Mouse (Mus musculus) kidney, embryonic 16.5 days (tissue): ENCODE results near the gene Cdk12. TPM values are rescaled to one million over a fixed set of nuclear protein-coding genes. Genes with fewer than 3 reads are reported as not detected.

ENCODE experiments used
- ATAC-seq: fragments of 200-750 bp; cut with Nextera tagmentation; 2 replicates; pipeline ENCODE4 v1.8.0; 2017; ENCODE audit warnings: moderate TSS enrichment; ENCODE audit not compliant: low FRiP score, low TSS enrichment
- H3K27ac ChIP-seq: fragments of 300-500 bp; sonication (generic); 2 replicates; pipeline ENCODE4 v1.5.1; 2014; ENCODE audit warnings: low read length
- H3K27me3 ChIP-seq: fragments of 300-500 bp; sonication (generic); 2 replicates; pipeline ENCODE4 v1.6.1; 2014; ENCODE audit warnings: low read length, control low read depth, mixed read lengths; ENCODE audit not compliant: insufficient read depth
- H3K36me3 ChIP-seq: fragments of 300-500 bp; sonication (generic); 2 replicates; pipeline ENCODE4 v1.6.1; 2014; ENCODE audit warnings: low read length, control low read depth, mixed read lengths; ENCODE audit not compliant: insufficient read depth
- H3K4me1 ChIP-seq: fragments of 300-500 bp; sonication (generic); 2 replicates; pipeline ENCODE4 v1.6.1; 2014; ENCODE audit warnings: low read length, control low read depth, mixed read lengths; ENCODE audit not compliant: insufficient read depth
- H3K4me2 ChIP-seq: fragments of 300-500 bp; sonication (generic); replicated peaks from 2 replicates; pipeline ENCODE4 v1.6.1; 2014; ENCODE audit warnings: low read depth, low read length
- H3K4me3 ChIP-seq: fragments of 300-500 bp; sonication (generic); 2 replicates; pipeline ENCODE4 v1.5.1; 2014; ENCODE audit warnings: mild to moderate bottlenecking, low read length
- H3K9ac ChIP-seq: fragments of 300-500 bp; sonication (generic); replicated peaks from 2 replicates; pipeline ENCODE4 v1.6.1; 2014; ENCODE audit warnings: low read length
- H3K9me3 ChIP-seq: fragments of 300-500 bp; sonication (generic); 2 replicates; pipeline ENCODE4 v1.6.1; 2016; ENCODE audit warnings: low read length, control low read depth
- WGBS: fragments of 180-500 bp; shearing (Covaris S2); extraction: QIAGEN DNeasy Blood & Tissue Kit; methylation state at CpG from one replicate; pipeline ENCODE4 v1.1.7; 2014; 5-methylcytosine and 5-hydroxymethylcytosine counted together
- polyA plus RNA-seq: library from polyadenylated mRNA; unstranded; fragments of >200 nt; fragmentation: Nextera tagmentation; extraction: Ambion mirVana; gene quantifications from 2 replicates; pipeline ENCODE4 v1.2.1, GENCODE M21; 2015

The Cdk12 gene
- polyA plus RNA-seq, 1 experiment from 2014 or later: 9.2 TPM

- peaks cover 36% of the 10 kb centered on the region for H3K4me1 ChIP-seq
- H3K27me3 ChIP-seq: peaks cover 7% of the 10 kb centered on the region
- no peaks in the 10 kb centered on the region for H3K36me3 ChIP-seq
- H3K4me2 ChIP-seq: no peak overlapping the region
- no peak overlapping the region for H3K4me3 ChIP-seq
- 0 out of 2 replicates have a peak overlapping the region, but pooled peaks have one; percentile 16 for H3K9ac ChIP-seq
- H3K9me3 ChIP-seq: no peaks in the 10 kb centered on the region
- H3K27ac ChIP-seq: no peak overlapping the region
- 11% methylated on average over 5 of the region's 5 CpGs for WGBS
- no peak for ATAC-seq
These were observed 93.4 kb downstream of the Cdk12 start for GRCm38 (mm10) chr11:98296277-98296676.

GRCm38 (mm10) chr11:98296916-98297315 is 94.1 kb downstream of the Cdk12 start:
- Histone ChIP-seq H3K9me3 (no peaks in the 10 kb centered on the region), H3K27me3 (peaks cover 7% of the 10 kb centered on the region), H3K9ac (no peak overlapping the region), H3K4me1 (peaks cover 36% of the 10 kb centered on the region), H3K36me3 (no peaks in the 10 kb centered on the region), H3K27ac (no peak overlapping the region), H3K4me3 (no peak overlapping the region), H3K4me2 (no peak overlapping the region)
- ATAC-seq: no peak
- WGBS: 60% methylated on average over 2 of the region's 2 CpGs

- no peak for ATAC-seq
- no peaks in the 10 kb centered on the region for H3K9me3 ChIP-seq
- peaks cover 7% of the 10 kb centered on the region for H3K27me3 ChIP-seq
- peaks cover 36% of the 10 kb centered on the region for H3K4me1 ChIP-seq
- H3K27ac ChIP-seq: no peak overlapping the region
- no peaks in the 10 kb centered on the region for H3K36me3 ChIP-seq
- H3K4me2 ChIP-seq: no peak overlapping the region
- WGBS: 21% methylated on average over 7 of the region's 7 CpGs
- H3K9ac ChIP-seq: 0 out of 2 replicates have a peak overlapping the region, but pooled peaks have one; percentile 22
- no peak overlapping the region for H3K4me3 ChIP-seq
These were observed 94.9 kb downstream of the Cdk12 start for GRCm38 (mm10) chr11:98297778-98298177.

GRCm38 (mm10) chr11:98298484-98299205 is 95.8 kb downstream of the Cdk12 start:
- Histone ChIP-seq H3K27me3 (peaks cover 7% of the 10 kb centered on the region), H3K27ac (no peak overlapping the region), H3K4me1 (peaks cover 36% of the 10 kb centered on the region), H3K4me3 (no peak overlapping the region), H3K4me2 (no peak overlapping the region), H3K36me3 (no peaks in the 10 kb centered on the region), H3K9ac (0 out of 2 replicates have a peak overlapping the region, but pooled peaks have one; percentile 35), H3K9me3 (no peaks in the 10 kb centered on the region)
- no peak for ATAC-seq
- 9% methylated on average over 10 of the region's 10 CpGs for WGBS

GRCm38 (mm10) chr11:98313790-98314323 is 111.0 kb downstream of the Cdk12 start:
- Histone ChIP-seq H3K4me1 (no peaks in the 10 kb centered on the region), H3K4me2 (no peak overlapping the region), H3K27ac (no peak overlapping the region), H3K9me3 (no peaks in the 10 kb centered on the region), H3K27me3 (peaks cover 76% of the 10 kb centered on the region), H3K36me3 (no peaks in the 10 kb centered on the region), H3K9ac (no peak overlapping the region), H3K4me3 (no peak overlapping the region)
- no peak for ATAC-seq
- WGBS: 1% methylated on average over 26 of the region's 26 CpGs

- Histone ChIP-seq H3K9me3 (no peaks in the 10 kb centered on the region), H3K4me3 (no peak overlapping the region)
These were observed 114.6 kb downstream of the Cdk12 start for GRCm38 (mm10) chr11:98317479-98317878.

GRCm38 (mm10) chr11:98318421-98319116 is 115.7 kb downstream of the Cdk12 start:
- Histone ChIP-seq H3K4me1 (no peaks in the 10 kb centered on the region), H3K36me3 (no peaks in the 10 kb centered on the region), H3K27ac (no peak overlapping the region), H3K4me2 (no peak overlapping the region), H3K9me3 (no peaks in the 10 kb centered on the region), H3K9ac (no peak overlapping the region), H3K4me3 (no peak overlapping the region), H3K27me3 (peaks cover 98% of the 10 kb centered on the region)
- no peak for ATAC-seq
- WGBS: 2% methylated on average over 14 of the region's 14 CpGs

More at GRCm38 (mm10) chr11:98317479-98317878, 114.6 kb downstream of the Cdk12 start:
- Histone ChIP-seq H3K4me2 (no peak overlapping the region), H3K4me1 (no peaks in the 10 kb centered on the region), H3K27ac (no peak overlapping the region), H3K27me3 (peaks cover 94% of the 10 kb centered on the region), H3K36me3 (no peaks in the 10 kb centered on the region), H3K9ac (no peak overlapping the region)
- no peak for ATAC-seq
- 2% methylated on average over 7 of the region's 7 CpGs for WGBS

- Histone ChIP-seq H3K36me3 (no peaks in the 10 kb centered on the region), H3K9me3 (no peaks in the 10 kb centered on the region), H3K4me3 (no peak overlapping the region), H3K9ac (no peak overlapping the region), H3K4me1 (no peaks in the 10 kb centered on the region), H3K4me2 (no peak overlapping the region), H3K27me3 (peaks cover 99% of the 10 kb centered on the region), H3K27ac (no peak overlapping the region)
- WGBS: 2% methylated on average over 15 of the region's 15 CpGs
- no peak for ATAC-seq
These were observed 116.3 kb downstream of the Cdk12 start for GRCm38 (mm10) chr11:98319120-98319519.

GRCm38 (mm10) chr11:98319544-98319943 is 116.7 kb downstream of the Cdk12 start:
- ATAC-seq: no peak
- H3K36me3 ChIP-seq: no peaks in the 10 kb centered on the region
- H3K4me1 ChIP-seq: no peaks in the 10 kb centered on the region
- no peak overlapping the region for H3K4me2 ChIP-seq
- H3K27ac ChIP-seq: no peak overlapping the region
- H3K9ac ChIP-seq: no peak overlapping the region
- H3K27me3 ChIP-seq: peaks cover 99% of the 10 kb centered on the region
- WGBS: 10% methylated on average over 4 of the region's 4 CpGs
- no peaks in the 10 kb centered on the region for H3K9me3 ChIP-seq
- no peak overlapping the region for H3K4me3 ChIP-seq

- H3K4me1 ChIP-seq: no peaks in the 10 kb centered on the region
- H3K9ac ChIP-seq: no peak overlapping the region
- no peak overlapping the region for H3K4me2 ChIP-seq
- peaks cover 100% of the 10 kb centered on the region for H3K27me3 ChIP-seq
- WGBS: 5% methylated on average over 2 of the region's 2 CpGs
- H3K36me3 ChIP-seq: no peaks in the 10 kb centered on the region
- no peak overlapping the region for H3K4me3 ChIP-seq
- no peaks in the 10 kb centered on the region for H3K9me3 ChIP-seq
- no peak overlapping the region for H3K27ac ChIP-seq
- ATAC-seq: no peak
These were observed 117.1 kb downstream of the Cdk12 start for GRCm38 (mm10) chr11:98319944-98320343.
